Mouse (Mus musculus) left cerebral cortex, adult 2 months (tissue): ENCODE measurements around the gene Adamtsl5. TPM values are rescaled to one million over a fixed set of nuclear protein-coding genes. Genes with fewer than 3 reads are reported as not detected.
A peak's percentile ranks its signal among the peaks of the same experiment; 100 is the strongest.

Experiments
- DNase-seq, 2 experiments: peaks; one replicate each; pipeline ENCODE4 v3.0.0; 2021 to 2022; ENCODE audit warnings: low spot score in 2 of 2, mixed read lengths in 1 of 2; ENCODE audit errors: extremely low spot score in 1 of 2
- H3K27ac ChIP-seq: fragments of 200-600 bp; 2 replicates; pipeline ENCODE4 v1.8.1; 2022
- H3K4me3 ChIP-seq: fragments of 200-600 bp; 2 replicates; pipeline ENCODE4 v1.8.1; 2022
- CTCF ChIP-seq: fragments of 200-600 bp; IDR thresholded peaks from 2 replicates; pipeline ENCODE4 v1.8.1; 2022; ENCODE audit warnings: antibody characterized with exemption, mild to moderate bottlenecking, moderate library complexity
- intact Hi-C: fragments of 180-260 bp; cut with DNase I; formaldehyde crosslinking; loops from one replicate; pipeline ENCODE4 v1.15.1; 2025
- long read RNA-seq, 2 experiments: library from polyadenylated mRNA; stranded (forward); transcript quantifications; one replicate each; pipeline ENCODE4 v2.0.0; 2021; ENCODE audit warnings: borderline mapping rate in 2 of 2
- total RNA-seq, 2 experiments: library from RNA; stranded (reverse); gene quantifications; 2 replicates each; pipeline ENCODE4 v1.2.3; 2021

The Adamtsl5 gene
- total RNA-seq = 10 to 100 TPM in 1 of 2 experiments, 1 to 10 TPM in 1; 7.9 to 11.1 TPM
- long read RNA-seq, experiment 1, partial matches to known transcripts = 0 of 8 reads
- long read RNA-seq, experiment 1, other reads (novel, unspliced or antisense) = 6 of 8 reads
- long read RNA-seq, experiment 2, partial matches to known transcripts = 2 of 20 reads
- long read RNA-seq, experiment 2, other reads (novel, unspliced or antisense) = 13 of 20 reads

- DNase-seq = no peak
- 0 out of 2 replicates have a peak within 1 kb of the TSS, but pooled peaks have one; percentile 19 for H3K27ac ChIP-seq
- intact Hi-C loops = loop anchor here (2.0 kb wide), 1 partner anchor 56 kb away; the partner anchor contains the start of gene Rps15
- H3K4me3 ChIP-seq = peak within 1 kb of the TSS; percentile 38
- peak; percentile 64 for TF ChIP-seq CTCF
These were observed at the start of gene Adamtsl5 for GRCm38 (mm10) chr10:80348244-80348781. Gene Adamtsl5, minus strand, starts transcription at chr10:80348412.

- intact Hi-C loops = no loop called here
- TF ChIP-seq CTCF = no peak
- DNase-seq = no peak
- peak overlapping the region; percentile 78 for H3K4me3 ChIP-seq
- no peak overlapping the region; the same call in 1 of the 2 replicates for H3K27ac ChIP-seq
These were observed 49.4 kb upstream of the Adamtsl5 start for GRCm38 (mm10) chr10:80397524-80398173.

- Histone ChIP-seq H3K27ac (no peak overlapping the region), H3K4me3 (no peak overlapping the region)
- intact Hi-C loops = no loop called here
- no peak for TF ChIP-seq CTCF
- no peak for DNase-seq
These were observed 48.8 kb upstream of the Adamtsl5 start for GRCm38 (mm10) chr10:80396822-80397523.

- intact Hi-C loops = no loop called here
- H3K27ac ChIP-seq = no peak overlapping the region
- no peak overlapping the region for H3K4me3 ChIP-seq
- no peak for TF ChIP-seq CTCF
- DNase-seq = no peak
These were observed 46.9 kb upstream of the Adamtsl5 start for GRCm38 (mm10) chr10:80395025-80395627.

- intact Hi-C loops = no loop called here
- no peak for TF ChIP-seq CTCF
These were observed 44.5 kb upstream of the Adamtsl5 start for GRCm38 (mm10) chr10:80392687-80393086.

GRCm38 (mm10) chr10:80390697-80391096 is 42.5 kb upstream of the Adamtsl5 start:
- Histone ChIP-seq H3K4me3 (no peak overlapping the region), H3K27ac (no peak overlapping the region)
- DNase-seq = no peak
- intact Hi-C loops = no loop called here
- TF ChIP-seq CTCF = no peak

More at GRCm38 (mm10) chr10:80392687-80393086, 44.5 kb upstream of the Adamtsl5 start:
- Histone ChIP-seq H3K4me3 (no peak overlapping the region), H3K27ac (no peak overlapping the region)
- DNase-seq = no peak

GRCm38 (mm10) chr10:80389185-80389708 is 41.0 kb upstream of the Adamtsl5 start:
- intact Hi-C loops = no loop called here
- no peak overlapping the region for H3K4me3 ChIP-seq
- no peak overlapping the region for H3K27ac ChIP-seq
- TF ChIP-seq CTCF = no peak
- DNase-seq = no peak

GRCm38 (mm10) chr10:80388731-80389130 is 40.5 kb upstream of the Adamtsl5 start:
- no peak overlapping the region for H3K27ac ChIP-seq
- no peak overlapping the region for H3K4me3 ChIP-seq
- intact Hi-C loops = no loop called here
- TF ChIP-seq CTCF = no peak
- DNase-seq = no peak

GRCm38 (mm10) chr10:80387522-80387959 is 39.3 kb upstream of the Adamtsl5 start, which contains the start of gene Mex3d:
Gene Mex3d, minus strand, starts transcription at chr10:80387659.
- no peak for TF ChIP-seq CTCF
- Histone ChIP-seq H3K4me3 (peak within 1 kb of the TSS; percentile 83), H3K27ac (peak within 1 kb of the TSS; percentile 89)
- intact Hi-C loops = no loop called here
- peak; percentile 90 for DNase-seq

- no peak for DNase-seq
- peak overlapping the region; percentile 71 for H3K27ac ChIP-seq
- peak overlapping the region; percentile 83 for H3K4me3 ChIP-seq
- TF ChIP-seq CTCF = no peak
- intact Hi-C loops = no loop called here
These were observed 38.7 kb upstream of the Adamtsl5 start for GRCm38 (mm10) chr10:80386735-80387471.
